Mouse (Mus musculus): ENCODE measurements at regions not wholly inside any gene's neighbourhood (a gene's known extent, or its start where the extent isn't known, plus 50 kb on each side); places are given as distances from the start of the nearest gene placed in this dataset.

DNA sequence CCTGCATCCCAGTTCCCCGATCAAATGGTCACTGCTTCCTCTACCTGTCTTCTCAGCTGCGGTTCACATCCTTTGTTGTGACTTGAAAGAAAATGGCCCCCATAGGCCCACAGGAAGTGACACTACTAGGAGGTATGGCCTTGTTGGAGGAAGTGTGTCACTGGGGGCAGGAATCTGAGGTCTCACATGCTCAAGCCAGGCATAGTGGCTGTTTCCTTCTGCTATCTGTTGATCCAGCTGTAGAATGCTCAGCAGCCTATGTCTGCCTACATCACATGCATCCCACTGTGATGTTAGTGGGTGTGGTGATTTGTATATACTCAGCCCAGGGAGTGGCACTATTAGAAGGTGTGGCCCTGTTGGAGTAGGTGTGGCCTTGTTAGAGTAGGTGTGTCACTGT is 76.1 kb downstream of the Zfp706 start:
- Histone ChIP-seq H3K27me3 (ENCODE audit: control insufficient read depth in 1 of 2, insufficient read depth in 2 of 2, low read length in 2 of 2) (no peaks in the 10 kb centered on the region), H3K79me2 (ENCODE audit: control insufficient read depth, insufficient read depth, low read length, poor library complexity) (no peaks in the 10 kb centered on the region), H3K36me3 (ENCODE audit: control insufficient read depth in 1 of 2, insufficient read depth in 2 of 2, low read length in 2 of 2) (no peaks in the 10 kb centered on the region; a peak in 1 of 4 replicates), H3K4me1 (ENCODE audit: control insufficient read depth in 1 of 2, insufficient read depth in 2 of 2, low read length in 2 of 2) (peaks cover 4 to 15% of the 10 kb centered on the region in 2 experiments; a peak in 3 of 4 replicates), H3K27ac (ENCODE audit: control insufficient read depth, low read depth, low read length) (no peak overlapping the region), H3K9ac (ENCODE audit: control insufficient read depth, low read depth, low read length, poor library complexity, severe bottlenecking) (no peak overlapping the region), H3K9me3 (replicated peaks; ENCODE audit: insufficient read depth, low read length) (no peaks in the 10 kb centered on the region), H3K4me3 (ENCODE audit: control insufficient read depth in 1 of 2, insufficient read depth in 1 of 2, low read depth in 2 of 2, low read length in 2 of 2) (no peak overlapping the region)
- TF ChIP-seq TAL1 (IDR thresholded peaks at IDR 0.05; ENCODE audit: low read length) (peak; percentile 57), ZKSCAN1 (IDR thresholded peaks at IDR 0.05; ENCODE audit: low read depth, low read length) (no peak), ZC3H11A (IDR thresholded peaks at IDR 0.05; ENCODE audit: low read depth, low read length) (no peak), ETS1 (IDR thresholded peaks at IDR 0.05; ENCODE audit: low read depth, low read length) (peak; percentile 51; the same call in 1 of the 2 replicates), TCF12 (IDR thresholded peaks at IDR 0.05; ENCODE audit: low read depth, low read length) (no peak), RCOR1 (IDR thresholded peaks at IDR 0.05; ENCODE audit: low read depth, low read length) (no peak), USF1 (IDR thresholded peaks at IDR 0.05; ENCODE audit: low read depth, low read length) (no peak)
- DNase-seq (ENCODE audit: low read depth, low spot score): peak; percentile 77

GRCm38 (mm10) chr15:36930433-36930832 is 77.1 kb downstream of the Zfp706 start:
- TF ChIP-seq TCF12 (IDR thresholded peaks at IDR 0.05; ENCODE audit: low read depth, low read length) (0 out of 2 replicates have a peak, but pooled peaks have one; percentile 12), MAFK (IDR thresholded peaks at IDR 0.05; ENCODE audit: borderline replicate concordance, low read depth, low read length) (no peak)
- H3K4me1 ChIP-seq (ENCODE audit: control insufficient read depth in 1 of 2, insufficient read depth in 2 of 2, low read length in 2 of 2): peaks cover 4 to 12% of the 10 kb centered on the region in 2 experiments; a peak in 3 of 4 replicates

DNA sequence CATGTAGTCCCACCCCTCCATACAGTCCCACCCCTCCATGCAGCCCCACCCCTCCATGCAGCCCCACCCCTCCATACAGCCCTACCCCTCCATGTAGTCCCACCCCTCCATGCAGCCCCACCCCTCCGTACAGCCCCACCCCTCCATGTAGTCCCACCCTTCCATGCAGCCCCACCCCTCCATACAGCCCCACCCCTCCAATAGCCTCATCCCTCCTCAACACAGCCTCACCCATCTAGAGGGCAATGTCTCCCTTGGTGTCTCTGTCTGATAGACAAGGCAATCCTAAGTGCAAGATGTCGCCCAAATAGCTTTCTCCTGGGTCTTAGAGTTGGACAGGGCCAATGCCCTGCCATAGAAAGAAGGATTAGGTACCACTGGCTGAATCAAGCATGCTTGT is 77.8 kb downstream of the Zfp706 start:
- Histone ChIP-seq H3K36me3 (ENCODE audit: control insufficient read depth in 1 of 2, insufficient read depth in 2 of 2, low read length in 2 of 2) (no peaks in the 10 kb centered on the region), H3K9me3 (replicated peaks; ENCODE audit: insufficient read depth, low read length) (no peaks in the 10 kb centered on the region), H3K27ac (ENCODE audit: control insufficient read depth, low read depth, low read length) (0 out of 2 replicates have a peak overlapping the region, but pooled peaks have one; percentile 2), H3K4me1 (ENCODE audit: control insufficient read depth in 1 of 2, insufficient read depth in 2 of 2, low read length in 2 of 2) (peaks cover 4 to 9% of the 10 kb centered on the region in 2 experiments; a peak in 3 of 4 replicates), H3K9ac (ENCODE audit: control insufficient read depth, low read depth, low read length, poor library complexity, severe bottlenecking) (no peak overlapping the region), H3K79me2 (ENCODE audit: control insufficient read depth, insufficient read depth, low read length, poor library complexity) (no peaks in the 10 kb centered on the region), H3K27me3 (ENCODE audit: control insufficient read depth in 1 of 2, insufficient read depth in 2 of 2, low read length in 2 of 2) (no peaks in the 10 kb centered on the region), H3K4me3 (ENCODE audit: control insufficient read depth in 1 of 2, insufficient read depth in 1 of 2, low read depth in 2 of 2, low read length in 2 of 2) (no peak overlapping the region)
- DNase-seq (ENCODE audit: low read depth, low spot score): peak; percentile 64
- TF ChIP-seq ZMIZ1 (IDR thresholded peaks at IDR 0.05; ENCODE audit: low read depth, low read length) (no peak), USF1 (IDR thresholded peaks at IDR 0.05; ENCODE audit: low read depth, low read length) (no peak)

More at GRCm38 (mm10) chr15:36930433-36930832, 77.1 kb downstream of the Zfp706 start:
- Histone ChIP-seq H3K4me3 (ENCODE audit: control insufficient read depth in 1 of 2, insufficient read depth in 1 of 2, low read depth in 2 of 2, low read length in 2 of 2) (no peak overlapping the region), H3K27me3 (ENCODE audit: control insufficient read depth in 1 of 2, insufficient read depth in 2 of 2, low read length in 2 of 2) (no peaks in the 10 kb centered on the region), H3K9ac (ENCODE audit: control insufficient read depth, low read depth, low read length, poor library complexity, severe bottlenecking) (no peak overlapping the region), H3K27ac (ENCODE audit: control insufficient read depth, low read depth, low read length) (no peak overlapping the region), H3K36me3 (ENCODE audit: control insufficient read depth in 1 of 2, insufficient read depth in 2 of 2, low read length in 2 of 2) (no peaks in the 10 kb centered on the region; a peak in 1 of 4 replicates), H3K9me3 (replicated peaks; ENCODE audit: insufficient read depth, low read length) (no peaks in the 10 kb centered on the region), H3K79me2 (ENCODE audit: control insufficient read depth, insufficient read depth, low read length, poor library complexity) (no peaks in the 10 kb centered on the region)
- DNase-seq (ENCODE audit: low read depth, low spot score): peak; percentile 56

Measured in MEL (cell line).